Mouse (Mus musculus) ovary, adult 18-20 months (tissue): ENCODE data around the gene Tnfsf8.

Source experiments
- DNase-seq: peaks from one replicate; pipeline ENCODE4 v3.0.0; 2022; ENCODE audit warnings: low spot score, mixed read lengths

The Tnfsf8 gene

GRCm38 (mm10) chr4:63842278-63842677 lies 18.9 kb downstream of the Tnfsf8 start:
- no peak for DNase-seq

DNA sequence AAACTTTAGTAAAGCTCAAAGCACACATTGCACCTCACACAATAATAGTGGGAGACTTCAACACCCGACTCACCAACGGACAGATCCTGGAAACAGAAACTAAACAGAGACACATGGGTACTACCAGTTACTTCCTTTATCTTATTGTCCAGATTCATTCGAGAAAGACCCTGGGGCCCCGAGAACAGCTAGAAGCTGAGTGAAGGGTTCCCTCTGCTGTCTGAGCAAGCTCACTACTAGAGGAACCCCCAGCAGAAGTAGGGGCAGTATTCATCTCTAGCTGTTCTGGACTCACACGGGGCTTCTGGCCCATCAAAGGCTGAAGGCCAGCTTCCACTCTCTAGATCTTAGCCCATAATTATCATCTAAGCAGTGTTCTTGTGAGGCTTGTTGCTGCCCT lies 20.7 kb downstream of the Tnfsf8 start:
- DNase-seq, result no peak

- DNase-seq, result no peak
These were observed 38.0 kb downstream of the Tnfsf8 start for GRCm38 (mm10) chr4:63823136-63823535.

- DNase-seq, result no peak
These were observed 43.6 kb downstream of the Tnfsf8 start for GRCm38 (mm10) chr4:63817505-63817904.

DNA sequence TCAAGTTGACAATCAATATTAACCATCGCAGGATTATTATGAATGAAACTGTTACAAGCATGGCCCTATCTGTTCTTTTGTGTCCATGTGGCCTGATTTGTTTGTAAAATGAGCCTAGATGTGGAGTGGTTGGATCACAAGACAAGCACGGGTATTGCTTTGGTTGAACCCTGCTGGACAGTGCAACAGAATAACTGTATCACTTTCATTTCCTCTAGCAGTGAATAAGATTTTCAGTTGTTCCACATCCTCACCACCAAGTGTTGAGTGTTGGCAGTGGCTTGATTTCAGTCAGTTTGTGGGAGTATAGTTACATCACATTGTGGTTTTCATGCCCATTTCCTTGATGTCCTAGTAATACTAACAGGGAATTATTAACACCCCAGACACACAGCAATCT lies 45.5 kb downstream of the Tnfsf8 start:
- no peak for DNase-seq

DNA sequence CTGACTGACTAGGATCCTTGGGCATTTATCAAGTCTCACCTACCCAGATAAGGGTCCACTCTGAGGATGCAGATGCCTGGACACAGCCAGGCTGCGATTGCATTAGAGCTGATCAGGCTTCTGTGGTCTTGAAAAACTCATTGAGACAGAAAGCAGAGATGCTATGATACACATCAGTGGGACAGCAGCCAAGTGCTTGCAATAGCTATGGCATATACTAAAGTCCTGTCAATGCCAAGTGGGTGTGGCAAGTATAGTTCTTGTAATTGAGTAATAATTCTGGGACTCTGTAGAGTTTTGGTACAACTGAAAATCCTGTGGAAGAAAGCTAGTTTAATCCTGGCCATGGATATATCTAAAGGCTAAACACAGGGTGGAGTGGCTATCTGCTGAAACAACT lies 63.1 kb downstream of the Tnfsf8 start:
- DNase-seq, result no peak

- no peak for DNase-seq
These were observed 64.6 kb downstream of the Tnfsf8 start for GRCm38 (mm10) chr4:63796527-63796926.

DNA sequence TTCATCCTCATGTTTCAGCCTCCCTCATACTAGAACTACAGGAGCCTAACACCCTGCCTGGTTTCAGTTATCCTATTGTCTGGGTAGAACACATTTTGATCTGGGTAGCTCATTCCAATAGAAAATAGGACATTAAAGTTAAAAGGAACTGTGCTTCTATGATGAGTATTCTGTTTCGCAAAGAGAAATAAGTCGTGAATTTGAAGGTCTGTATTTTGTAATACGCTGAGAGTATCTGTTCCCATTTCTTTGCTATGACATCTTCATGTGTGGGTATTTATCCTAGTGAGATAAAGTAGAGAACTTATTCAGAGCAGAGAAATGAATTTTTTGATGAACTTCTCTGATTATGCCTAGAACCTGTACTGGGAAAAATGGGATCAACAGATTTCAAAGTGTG lies 68.8 kb downstream of the Tnfsf8 start:
- no peak for DNase-seq

- DNase-seq, result no peak
These were observed 75.7 kb downstream of the Tnfsf8 start for GRCm38 (mm10) chr4:63785466-63785865.

GRCm38 (mm10) chr4:63783826-63784225 lies 77.3 kb downstream of the Tnfsf8 start:
- DNase-seq, result no peak

GRCm38 (mm10) chr4:63782970-63783613 lies 78.1 kb downstream of the Tnfsf8 start:
- DNase-seq, result no peak
